Mouse (Mus musculus): ENCODE measurements around the gene Marf1.
"Not testable (repeated sequence)": the region's sequence is repeated elsewhere in the genome, so short reads cannot be mapped to it uniquely, and the experiment has no call there.

Gene Marf1

DNA sequence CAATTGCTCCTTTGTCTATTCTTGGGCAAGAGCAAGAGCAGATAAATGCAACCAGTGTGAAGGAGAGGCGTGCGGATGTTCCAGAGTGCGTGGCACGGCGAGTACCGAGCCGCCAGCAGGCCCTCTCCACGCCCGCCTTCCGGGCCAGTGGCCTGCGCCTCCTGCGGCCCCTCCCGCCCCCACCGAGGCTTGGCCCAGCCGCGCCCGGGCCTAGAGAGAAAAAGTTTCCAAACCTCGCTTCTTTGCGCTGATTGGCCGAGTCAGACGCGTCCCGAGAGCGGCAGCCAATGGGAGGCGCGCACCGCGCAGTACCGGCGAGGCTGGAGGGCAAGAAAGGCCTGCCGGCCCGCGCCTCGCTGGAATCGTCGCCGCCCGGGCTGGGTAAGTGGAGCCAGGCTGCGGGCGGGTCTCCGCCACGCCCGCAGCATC, at the start of gene Marf1, which contains the start of gene Nde1:
Marf1 (minus strand) TSS at position 364 of the 429 bp plus-strand sequence.
Nde1 (plus strand) TSS at position 288 of the 429 bp plus-strand sequence.
- peak; percentile 93 for DNase-seq (ENCODE audit: low spot score)

DNA sequence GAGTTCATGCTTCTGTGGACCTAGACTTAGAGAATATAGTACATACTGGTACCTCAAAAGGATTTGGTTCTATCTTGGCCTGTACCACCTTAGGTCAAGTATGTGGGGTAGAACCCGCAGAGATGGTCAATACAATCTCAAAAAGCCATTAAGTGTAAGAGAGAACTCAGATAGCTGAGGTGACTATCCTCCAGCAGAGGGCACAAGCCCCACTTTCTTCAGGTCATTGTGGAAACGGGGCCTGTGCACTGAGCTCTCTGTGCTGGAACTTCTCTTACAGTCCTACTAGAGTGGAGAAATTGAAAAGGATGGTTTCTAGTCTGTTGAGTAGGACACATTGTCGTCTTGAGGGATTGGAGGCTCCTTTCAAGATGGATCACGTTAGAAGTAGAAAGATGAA, 35.6 kb upstream of the Marf1 start:
- DNase-seq (ENCODE audit: low spot score), result no peak

DNA sequence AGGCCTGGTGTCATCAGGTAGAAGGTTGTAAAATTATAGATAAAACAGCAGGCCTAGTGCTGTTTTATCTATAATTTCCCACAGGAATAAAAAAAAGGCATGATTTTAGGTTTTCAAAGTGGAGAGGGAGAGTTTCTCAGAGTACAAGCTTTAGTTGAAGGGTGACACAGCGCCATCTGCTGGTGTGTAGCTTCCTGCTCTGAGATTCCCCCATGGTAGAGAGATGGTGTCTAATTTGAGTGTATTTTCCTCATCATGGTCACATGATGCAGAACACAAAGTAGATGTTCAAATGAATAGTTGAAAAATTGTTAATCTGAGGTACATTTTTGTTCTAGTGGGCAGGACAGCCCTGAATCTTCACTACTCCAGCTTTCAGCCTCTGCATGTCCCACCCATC, 32.3 kb upstream of the Marf1 start:
- DNase-seq (ENCODE audit: low spot score), result peak; percentile 68

DNA sequence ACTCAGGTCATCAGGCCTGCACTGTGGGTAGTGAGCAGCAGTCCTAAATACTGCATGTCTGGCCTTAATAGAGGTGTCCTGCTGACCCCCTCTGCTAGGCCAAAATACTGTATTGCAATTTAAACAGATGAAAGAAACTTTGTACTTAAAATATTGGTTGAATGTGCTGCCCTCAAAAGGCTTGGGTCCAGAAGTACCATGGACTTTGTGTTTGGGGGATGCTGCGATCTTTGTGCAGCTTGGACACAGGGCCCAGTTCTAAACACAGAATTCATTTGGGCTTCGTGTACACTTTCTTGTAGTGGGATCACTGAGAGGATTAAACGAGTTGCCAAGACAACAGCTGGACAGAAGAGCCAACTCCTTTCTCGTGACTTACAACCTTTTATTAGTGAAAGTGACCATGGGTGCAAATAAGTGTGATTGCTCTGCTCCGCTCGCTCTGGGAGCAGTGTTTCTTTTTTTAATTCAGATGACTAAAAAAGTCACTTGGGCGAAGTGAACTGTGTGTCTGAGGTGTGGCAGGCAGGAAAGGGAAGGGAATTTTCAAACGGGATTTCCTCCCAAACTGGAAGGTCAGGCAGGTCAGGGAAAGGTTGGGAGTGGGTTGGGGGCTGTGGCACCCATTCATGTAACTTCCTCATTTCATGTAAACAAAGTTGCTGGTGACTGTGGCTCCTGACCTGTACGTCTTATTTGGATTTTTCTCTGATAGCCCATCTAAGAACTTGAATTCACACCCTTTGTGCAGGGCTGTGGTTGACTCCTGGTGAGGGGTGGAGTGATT, 31.2 kb upstream of the Marf1 start:
- DNase-seq (ENCODE audit: low spot score), result no peak

DNA sequence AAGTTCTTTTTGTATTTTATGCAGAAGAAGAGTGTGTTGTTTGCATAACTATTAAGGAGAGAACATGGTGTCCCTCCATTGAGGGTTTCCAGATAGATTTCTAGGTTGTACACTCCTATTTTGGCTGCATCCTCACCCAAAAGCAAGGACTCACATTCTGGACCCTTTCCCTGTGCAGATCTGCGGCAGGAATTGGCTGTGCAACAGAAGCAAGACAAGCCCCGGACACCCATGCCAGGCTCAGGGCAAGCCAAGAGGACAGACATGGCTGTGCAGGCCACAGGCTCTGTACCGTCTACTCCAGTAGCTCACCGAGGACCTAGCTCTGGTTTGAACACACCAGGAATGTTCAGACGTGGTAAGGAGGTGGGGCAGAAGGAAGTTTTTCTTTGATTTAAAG, 22.4 kb upstream of the Marf1 start:
- no peak for DNase-seq (ENCODE audit: low spot score)

DNA sequence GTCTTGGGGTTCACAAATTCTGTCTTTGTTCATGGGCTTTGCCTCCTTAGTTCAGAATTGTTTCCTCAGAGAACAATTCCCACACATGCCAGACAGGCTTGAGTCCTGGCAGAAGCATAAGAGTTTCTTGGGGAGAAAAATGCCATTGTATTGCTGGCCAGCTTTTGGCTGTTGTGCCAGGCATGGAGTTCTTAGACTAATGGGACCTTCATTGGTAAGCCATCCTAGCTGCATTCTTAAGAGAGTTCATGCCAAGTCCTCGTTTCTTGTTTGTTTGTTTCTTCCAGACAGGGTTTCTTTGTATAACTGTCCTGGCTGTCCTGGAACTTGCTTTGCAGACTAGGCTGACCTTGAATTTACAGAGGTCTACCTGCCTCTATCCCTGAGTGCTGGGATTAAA, 20.7 kb upstream of the Marf1 start:
- DNase-seq (ENCODE audit: low spot score), result no peak

DNA sequence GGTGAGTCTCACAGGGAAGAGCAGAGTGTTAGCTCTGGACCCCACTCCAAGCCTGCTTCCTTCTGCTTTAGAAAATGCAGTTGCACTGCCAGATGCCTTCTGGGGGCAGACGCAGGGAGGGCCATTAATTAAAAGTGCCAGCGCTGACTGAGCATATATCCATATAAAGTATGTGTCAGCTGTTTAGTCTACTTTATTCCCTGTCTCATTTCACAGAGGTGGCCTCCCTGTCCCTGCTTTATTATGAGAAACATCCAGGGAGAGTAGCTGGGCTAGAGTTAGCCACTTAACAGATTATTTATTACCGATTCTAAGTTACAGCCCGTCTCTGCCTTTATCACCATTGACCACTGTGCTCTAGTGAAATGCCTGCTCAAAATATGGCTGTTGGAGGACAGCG, 19.2 kb upstream of the Marf1 start:
- no peak for DNase-seq (ENCODE audit: low spot score)

DNA sequence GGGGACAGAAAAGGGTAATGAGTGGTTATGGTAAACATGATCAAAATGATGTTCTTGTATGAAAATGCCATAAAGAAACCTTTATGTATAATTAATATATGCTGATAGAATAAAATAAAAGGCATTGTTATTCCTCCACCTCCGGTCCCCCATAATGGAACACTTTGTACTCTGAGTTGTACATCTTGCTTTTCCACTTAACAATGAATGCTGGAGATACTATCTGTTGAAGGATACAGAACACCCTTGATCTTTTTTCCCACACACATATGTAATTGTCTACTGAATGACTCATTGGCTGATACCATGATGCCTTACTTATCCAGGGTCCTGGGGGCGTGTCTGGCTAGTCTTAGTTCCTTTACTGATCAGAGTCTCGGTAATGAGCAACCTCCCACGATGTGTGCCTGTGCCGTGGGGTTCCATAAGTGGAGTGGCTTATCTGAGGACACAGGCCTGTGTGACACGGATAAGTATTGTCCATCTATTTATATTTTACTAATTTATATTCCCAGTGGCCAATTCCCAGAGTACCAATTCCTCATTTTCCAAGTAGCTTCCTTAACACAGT, 17.1 kb upstream of the Marf1 start:
- DNase-seq (ENCODE audit: low spot score), result no peak

DNA sequence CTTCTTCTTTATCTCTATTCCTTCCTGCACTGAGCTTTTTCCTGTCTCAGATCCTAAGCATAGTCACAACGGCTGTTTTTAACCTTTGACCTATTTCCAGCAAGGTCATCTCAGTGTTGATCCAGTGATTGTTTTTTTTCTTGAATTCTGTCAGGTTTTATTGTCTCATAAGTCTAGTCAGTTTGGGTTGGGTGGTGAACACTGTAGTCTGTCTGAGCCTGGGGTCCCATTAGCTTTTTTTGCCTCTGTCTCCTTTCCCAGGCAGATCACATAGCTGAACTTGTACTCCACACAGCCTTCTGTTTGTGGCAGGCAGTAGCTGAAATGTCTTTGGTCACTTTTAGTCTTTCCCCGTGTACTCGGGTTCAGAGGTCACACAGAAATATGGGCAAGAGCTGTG, 14.9 kb upstream of the Marf1 start:
- DNase-seq (ENCODE audit: low spot score), result no peak

DNA sequence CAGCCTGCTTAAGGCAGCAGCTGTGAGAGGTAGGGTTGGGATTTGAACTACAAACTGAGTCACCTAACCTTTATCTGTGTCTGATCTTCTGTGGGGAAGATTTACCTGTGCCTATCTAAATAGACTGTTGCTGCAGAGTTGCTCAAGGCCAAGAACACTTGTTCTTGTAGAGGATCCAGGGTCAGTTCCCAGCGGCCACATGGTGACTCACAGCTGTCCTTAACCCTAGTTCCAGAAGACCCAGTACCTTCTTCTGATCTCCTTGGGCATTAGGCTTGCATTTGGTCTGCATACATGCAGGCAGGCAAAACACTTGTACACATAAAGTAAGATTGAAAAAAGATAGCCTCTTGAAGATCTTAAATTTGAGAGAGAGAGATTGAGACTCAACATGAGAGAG, 6.6 kb upstream of the Marf1 start:
- no peak for DNase-seq (ENCODE audit: low spot score)

DNA sequence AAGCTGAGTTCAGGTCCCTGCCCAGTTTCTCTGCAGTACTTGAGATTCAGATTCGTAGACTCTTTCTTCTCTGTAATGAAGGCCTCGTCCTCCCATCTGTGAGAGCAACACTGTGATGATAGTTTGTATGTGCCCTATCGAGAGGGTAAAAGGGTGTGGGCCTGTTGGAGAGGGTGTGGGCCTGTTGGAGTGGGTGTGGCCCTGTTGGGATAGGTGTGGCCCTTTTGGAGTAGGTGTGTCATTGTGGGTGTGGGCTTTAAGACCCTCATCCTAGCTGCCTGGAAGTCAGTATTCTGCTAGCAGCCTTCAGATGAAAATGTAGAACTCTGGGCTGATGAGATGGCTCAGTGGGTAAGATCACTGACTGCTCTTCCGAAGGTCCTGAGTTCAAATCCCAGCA, 3.3 kb upstream of the Marf1 start:
- peak; percentile 41 for DNase-seq (ENCODE audit: low spot score)

DNA sequence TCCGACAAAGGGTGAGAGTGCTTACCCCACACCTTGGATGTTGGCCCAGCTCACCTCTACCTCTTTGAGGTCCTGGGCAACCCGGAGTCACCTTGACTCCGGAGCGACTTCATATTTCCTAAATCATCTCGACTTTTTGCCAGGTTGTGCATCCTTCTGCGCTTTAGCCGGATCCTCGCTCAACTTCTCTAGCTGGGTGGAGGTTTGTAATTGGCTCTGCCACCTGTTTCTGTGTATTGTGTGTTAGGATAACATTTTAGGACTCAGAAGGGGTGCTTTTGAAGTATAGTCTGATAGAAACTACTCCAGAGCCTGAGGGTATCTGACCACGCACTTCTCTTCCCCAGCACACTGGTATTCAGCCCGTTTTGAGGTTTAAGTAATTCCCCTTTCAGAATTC, 580 bp upstream of the Marf1 start:
- peak; percentile 34 for DNase-seq (ENCODE audit: low spot score)

DNA sequence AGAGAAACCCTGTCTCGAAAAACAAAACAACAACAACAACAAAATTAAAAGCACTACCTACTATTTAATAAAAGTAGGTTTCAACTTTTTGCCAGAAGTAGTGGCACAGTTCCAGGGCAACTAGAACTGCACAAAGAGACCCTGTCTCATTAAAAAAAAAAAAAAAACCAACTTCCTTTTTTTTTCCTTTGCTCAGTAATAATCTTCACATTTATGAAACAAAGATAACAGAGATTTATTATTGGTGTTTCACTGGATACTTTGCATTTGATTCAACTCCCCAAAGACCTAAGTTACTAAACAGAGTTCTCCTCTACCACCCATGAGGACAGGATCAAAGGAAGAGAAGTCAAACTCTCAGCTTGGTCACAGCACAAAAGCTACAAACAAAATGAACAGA, 2.2 kb downstream of the Marf1 start:
- no peak for DNase-seq (ENCODE audit: low spot score)

DNA sequence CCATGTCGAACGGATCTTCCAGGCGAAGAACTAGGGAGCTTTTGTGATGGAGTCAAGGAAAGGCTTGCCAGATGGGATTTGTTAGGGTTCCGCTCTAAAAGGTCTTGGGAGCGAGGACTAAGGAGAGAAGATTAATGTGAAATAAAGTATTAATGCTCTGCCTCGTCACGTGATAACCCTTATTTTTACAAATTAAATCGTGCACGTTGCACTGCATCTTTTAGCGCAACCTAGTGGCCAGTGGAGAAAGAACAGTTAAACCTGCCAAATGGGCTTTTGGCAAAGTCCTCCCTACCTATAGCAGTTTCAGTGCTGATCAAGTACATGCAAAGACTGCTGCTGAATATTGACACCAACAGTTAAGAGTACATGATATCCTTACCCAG, 3.4 kb downstream of the Marf1 start:
- peak; percentile 71 for DNase-seq (ENCODE audit: low spot score)

DNA sequence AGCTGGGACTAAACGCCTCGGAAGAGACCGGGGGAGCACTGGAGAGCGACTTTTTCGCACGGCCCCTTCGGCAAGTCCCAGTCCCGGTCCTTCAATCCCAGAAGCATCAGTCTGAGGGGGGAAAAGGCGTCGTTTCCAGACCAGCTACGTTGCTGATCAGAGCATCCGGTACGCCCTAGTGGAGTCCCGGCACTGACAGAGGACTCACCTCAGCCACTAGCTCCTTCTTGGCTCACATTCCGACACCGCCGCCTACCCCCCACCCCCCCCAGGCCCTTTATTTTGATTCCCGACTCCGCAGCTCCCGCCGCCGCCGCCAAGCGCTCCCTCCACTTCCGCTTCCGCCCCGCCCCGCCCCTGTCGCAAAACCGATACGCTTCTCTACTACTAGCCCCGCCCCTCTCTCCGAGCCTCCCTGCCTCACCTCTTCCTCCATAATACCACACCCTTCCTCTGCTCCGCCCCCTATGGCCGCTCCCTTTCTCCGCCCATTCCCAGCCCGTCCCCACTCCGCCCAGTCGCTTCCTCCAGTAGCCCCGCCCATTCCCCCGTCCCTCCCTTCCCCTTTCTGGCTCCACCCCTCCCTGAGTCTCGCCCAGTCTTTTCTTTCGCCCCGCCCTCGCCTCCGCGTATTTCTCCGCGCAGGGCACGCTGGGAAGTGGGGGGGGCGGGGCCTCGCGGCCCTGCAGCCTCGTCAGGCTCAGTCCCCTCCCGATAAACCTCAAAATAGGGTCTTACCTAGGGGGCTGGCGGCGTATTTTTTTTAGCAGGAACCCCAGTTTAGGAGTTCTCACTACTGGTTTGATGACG, 4.0 kb downstream of the Marf1 start:
- DNase-seq (ENCODE audit: low spot score), result peak; percentile 99

DNA sequence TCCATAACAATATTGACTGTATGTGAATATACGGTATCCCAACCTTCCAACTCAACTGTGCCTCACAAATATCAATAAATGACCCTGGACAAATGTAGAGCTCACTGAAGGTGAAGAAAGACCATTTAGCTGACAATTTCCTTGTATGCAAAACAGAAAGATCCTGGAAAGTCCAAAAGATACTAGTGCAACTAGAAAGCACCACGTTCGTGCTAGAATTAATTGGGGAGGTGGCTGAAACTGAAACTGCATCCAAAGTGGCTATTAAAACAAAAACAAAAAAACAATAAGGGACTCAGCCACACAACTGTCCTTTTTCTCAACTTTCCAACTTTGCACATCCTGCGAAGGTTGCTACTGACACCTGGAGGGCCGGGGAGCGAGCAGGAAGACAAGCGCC, 4.6 kb downstream of the Marf1 start:
- DNase-seq (ENCODE audit: low spot score), result no peak

DNA sequence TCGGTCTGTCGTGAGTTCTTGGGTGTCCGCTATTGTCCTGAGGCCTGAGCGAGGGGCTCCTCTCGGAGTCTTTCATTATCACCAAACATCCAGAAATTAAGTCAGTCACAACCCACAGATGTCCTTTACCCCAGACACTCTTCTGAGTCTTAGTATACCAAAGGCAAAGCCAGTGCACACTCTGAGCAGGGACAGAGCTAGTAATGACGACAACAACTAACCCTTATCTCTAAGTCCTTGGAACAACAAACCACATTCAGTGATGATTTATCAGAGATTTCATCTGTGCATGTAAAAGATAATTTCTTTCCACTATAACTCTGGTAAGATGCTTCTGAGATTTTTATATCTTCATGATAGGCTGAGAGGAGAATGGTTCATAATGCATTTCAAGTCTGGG, 6.8 kb downstream of the Marf1 start:
- DNase-seq (ENCODE audit: low spot score), result no peak

DNA sequence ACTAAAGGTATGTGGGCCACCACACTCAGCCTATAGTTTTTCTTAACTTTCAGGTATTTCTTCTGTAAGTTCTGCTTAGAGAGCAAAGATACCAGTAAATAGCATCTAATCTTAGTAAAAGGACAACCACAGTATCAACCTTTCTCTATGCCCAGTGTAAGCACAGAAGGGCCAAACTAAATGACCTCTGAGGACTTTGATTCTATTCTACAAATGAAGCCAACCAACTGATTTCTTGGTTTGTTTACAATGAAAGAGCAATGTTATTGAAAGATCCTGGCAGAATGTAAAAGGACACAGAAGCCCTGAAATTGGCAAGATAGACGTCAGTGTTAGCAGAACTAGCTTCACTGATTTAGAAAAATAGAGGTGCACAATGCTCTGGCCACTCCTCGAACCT, 7.5 kb downstream of the Marf1 start:
- not testable (repeated sequence) for DNase-seq (ENCODE audit: low spot score)

DNA sequence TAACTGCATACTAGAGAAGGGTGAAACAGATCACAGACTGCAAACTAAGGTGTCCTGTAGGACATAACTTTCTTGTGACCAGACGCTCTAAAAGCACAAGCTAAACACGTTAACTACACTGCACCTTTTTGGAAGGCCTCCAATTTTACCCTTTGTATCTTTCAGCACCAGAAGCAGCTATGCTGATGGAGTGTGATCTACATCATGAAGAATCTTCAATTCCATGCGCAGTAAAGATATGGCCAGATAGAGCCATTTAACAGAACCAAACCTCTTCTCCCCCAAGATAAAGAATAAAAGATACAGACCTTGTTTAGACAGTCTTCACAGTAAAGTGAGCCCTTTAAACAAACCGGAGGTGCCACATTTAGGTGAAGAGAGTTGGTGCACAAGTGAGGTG, 11.4 kb downstream of the Marf1 start:
- no peak for DNase-seq (ENCODE audit: low spot score)

DNA sequence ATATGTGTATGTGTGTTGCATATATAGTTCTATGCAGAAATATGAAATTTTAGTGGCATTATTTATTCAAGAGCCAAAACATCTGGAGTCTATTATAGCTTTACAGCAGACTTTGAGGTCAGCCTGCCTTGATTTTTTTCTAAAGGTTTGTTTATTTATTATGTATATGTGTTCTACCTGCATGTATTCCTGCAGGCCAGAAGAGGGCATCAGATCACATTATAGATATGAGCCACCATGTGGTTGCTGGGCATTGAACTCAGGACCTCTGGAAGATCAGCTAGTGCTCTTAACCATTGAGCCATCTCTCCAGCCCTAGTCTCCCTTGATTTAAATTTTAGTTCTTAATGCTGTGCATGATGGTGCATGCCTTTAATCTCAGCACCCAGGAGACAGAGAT, 15.4 kb downstream of the Marf1 start:
- DNase-seq (ENCODE audit: low spot score), result no peak

DNA sequence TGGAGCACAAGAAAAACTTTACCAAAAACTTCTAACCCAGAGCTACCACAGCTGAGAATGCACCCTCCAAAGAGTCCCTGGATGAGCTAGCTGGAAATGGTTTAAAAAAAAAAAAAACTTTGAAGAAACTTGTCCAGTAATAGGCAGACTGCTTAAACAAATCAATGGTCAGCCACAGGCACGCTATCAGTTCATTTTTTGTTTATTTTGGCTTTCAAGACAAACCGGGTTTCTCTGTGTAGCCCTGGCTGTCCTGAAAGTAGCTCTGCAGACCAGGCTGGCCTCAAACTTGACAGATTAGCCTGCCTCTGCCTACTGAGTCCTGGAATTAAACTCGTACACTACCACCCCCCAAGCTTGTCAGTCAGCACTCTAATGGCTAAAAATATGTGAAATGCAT, 19.9 kb downstream of the Marf1 start:
- no peak for DNase-seq (ENCODE audit: low spot score)

DNA sequence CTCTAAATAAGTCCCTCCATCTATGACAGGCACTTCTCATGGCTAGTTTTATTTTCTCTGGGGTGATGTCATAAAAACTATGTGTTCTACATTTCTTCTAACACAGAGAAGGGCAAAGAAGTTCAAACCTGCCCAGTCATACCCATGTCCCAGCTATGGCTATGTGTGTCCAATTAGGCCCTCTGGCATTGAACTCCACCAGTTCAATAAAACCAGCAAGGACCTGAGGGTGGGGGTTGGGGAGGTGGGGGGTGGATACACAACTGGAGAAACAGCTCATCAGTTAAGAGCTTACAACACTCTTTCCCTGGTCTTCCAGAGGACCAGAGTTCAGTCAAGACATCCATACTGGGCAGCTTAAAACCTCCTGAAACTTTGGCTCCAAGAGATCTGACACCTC, 24.0 kb downstream of the Marf1 start:
- DNase-seq (ENCODE audit: low spot score), result no peak

DNA sequence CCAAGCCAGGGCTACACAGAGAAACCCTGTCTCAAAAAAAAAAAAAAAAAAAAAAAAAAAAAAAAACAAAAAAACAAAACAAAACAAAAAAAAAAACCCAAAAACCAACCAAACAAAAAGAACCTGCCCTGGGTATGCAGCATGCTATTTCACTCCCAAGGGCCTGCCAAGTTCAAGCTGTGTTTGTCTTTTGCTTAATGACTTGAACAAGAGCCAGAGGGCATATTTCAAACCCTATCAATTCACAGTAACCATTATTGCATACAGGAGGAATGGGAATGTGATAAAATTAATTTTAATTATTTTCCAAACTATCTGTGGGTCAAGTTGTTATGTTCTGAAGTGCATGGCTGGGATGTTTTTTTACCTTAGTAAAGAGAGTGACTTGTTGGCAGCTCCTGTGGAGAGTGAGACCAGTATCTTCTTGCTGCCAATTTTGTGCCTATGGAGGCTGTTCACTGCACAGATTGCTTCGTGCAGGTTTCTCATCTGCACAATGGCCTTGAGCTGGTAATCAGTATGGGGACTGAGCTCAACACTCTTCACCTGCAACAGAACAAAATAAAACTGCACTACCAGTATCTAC, 25.1 kb downstream of the Marf1 start:
- DNase-seq (ENCODE audit: low spot score), result no peak
